Mouse (Mus musculus) bone marrow, adult 2 months (tissue): ENCODE results near the gene 1700003F12Rik. TPM values are rescaled to one million over a fixed set of nuclear protein-coding genes. Genes with fewer than 3 reads are reported as not detected.

Source experiments
- H3K27ac ChIP-seq: fragments of 200-500 bp; 2 replicates; pipeline ENCODE4 v1.5.1; 2012; ENCODE audit warnings: low read depth, mild to moderate bottlenecking, control low read depth, inconsistent platforms, low read length; ENCODE audit not compliant: control insufficient read depth, poor library complexity, insufficient read depth
- H3K4me1 ChIP-seq: fragments of 200-500 bp; 2 replicates; pipeline ENCODE4 v1.6.1; 2011; ENCODE audit warnings: low read length; ENCODE audit not compliant: control insufficient read depth, insufficient read depth
- H3K4me3 ChIP-seq: fragments of 200-500 bp; replicated peaks from 2 replicates; pipeline ENCODE3; 2011; ENCODE audit warnings: mild to moderate bottlenecking, low read depth, low read length, control low read depth; ENCODE audit not compliant: control insufficient read depth
- CTCF ChIP-seq: fragments of 200-500 bp; IDR thresholded peaks from 2 replicates; pipeline ENCODE4 v1.5.1; 2011; ENCODE audit warnings: low read length, control low read depth; ENCODE audit not compliant: control insufficient read depth, insufficient read depth
- POLR2A ChIP-seq: fragments of 200-500 bp; IDR thresholded peaks from 2 replicates; pipeline ENCODE4 v1.6.1; 2011; ENCODE audit warnings: low read depth, mild to moderate bottlenecking, control low read depth, low read length, borderline replicate concordance; ENCODE audit not compliant: control insufficient read depth
- WGBS: fragments of 180-500 bp; shearing (Covaris S2); methylation state at CpG from one replicate; pipeline ENCODE4 v1.1.7; 2018; 5-methylcytosine and 5-hydroxymethylcytosine counted together
- polyA plus RNA-seq: library from polyadenylated mRNA; stranded (reverse); fragments of >200 nt; gene quantifications from 2 replicates; pipeline ENCODE4 v1.2.4, GENCODE M21; 2011; ENCODE audit warnings: low replicate concordance; ENCODE audit not compliant: missing spikeins, insufficient read depth, insufficient read length

1700003F12Rik gene
- polyA plus RNA-seq, 1 experiment: not detected

DNA sequence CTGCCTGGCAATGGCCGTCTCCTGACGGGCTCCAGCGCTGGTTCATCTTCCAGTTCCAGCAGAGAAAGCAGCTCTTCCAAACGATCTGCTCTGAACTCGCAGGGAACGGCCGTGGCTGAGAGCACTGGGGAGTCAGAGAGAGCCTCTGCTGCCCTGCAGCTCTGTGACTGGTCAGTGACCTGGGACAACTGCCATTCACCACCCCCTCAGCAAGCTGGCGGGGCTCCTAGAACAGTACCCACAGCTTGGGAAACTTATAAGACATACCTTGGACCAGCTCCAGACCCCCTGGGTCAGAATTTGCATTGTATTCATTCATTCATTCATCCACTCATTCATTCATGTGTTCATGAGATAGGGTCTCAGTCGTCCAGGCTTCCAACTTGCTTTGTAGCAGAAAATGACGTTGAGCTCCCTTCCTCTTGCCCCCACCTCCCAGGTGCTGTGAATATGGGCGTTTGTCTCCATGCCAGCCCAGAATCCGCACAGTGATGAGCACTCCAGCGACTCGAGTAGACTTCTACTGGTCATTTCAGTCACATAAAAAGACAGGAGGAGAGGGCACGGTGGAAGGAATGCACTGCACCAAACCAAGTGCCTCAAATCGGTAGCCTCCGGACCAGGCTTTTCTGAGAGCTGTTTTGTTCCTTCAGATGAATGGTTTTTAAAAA lies 38.2 kb downstream of the 1700003F12Rik start:
- Histone ChIP-seq H3K4me1 (no peaks in the 10 kb centered on the region), H3K4me3 (no peak overlapping the region), H3K27ac (no peak overlapping the region)
- no peak for TF ChIP-seq POLR2A
- TF ChIP-seq CTCF: no peak
- 76% methylated on average over 17 of the region's 17 CpGs for WGBS

DNA sequence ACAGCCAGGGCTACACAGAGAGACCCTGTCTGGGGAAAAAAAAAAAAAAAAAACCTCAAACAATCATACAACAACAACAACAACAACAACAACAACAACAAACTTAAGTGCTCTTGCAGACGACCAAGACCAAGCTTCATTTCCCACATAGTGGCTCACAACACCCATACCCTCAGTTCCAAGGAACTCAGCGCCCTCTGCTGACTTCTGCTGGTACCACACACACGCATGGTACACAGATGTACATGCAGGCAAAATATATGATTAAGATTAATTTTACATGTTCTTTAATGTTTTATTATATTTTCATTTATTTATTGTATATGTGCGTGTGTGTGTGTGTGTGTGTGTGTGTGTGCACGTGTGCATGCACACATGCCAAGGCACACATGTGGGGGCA lies 39.5 kb downstream of the 1700003F12Rik start:
- Histone ChIP-seq H3K27ac (no peak overlapping the region), H3K4me1 (no peaks in the 10 kb centered on the region), H3K4me3 (no peak overlapping the region)
- TF ChIP-seq POLR2A (no peak), CTCF (peak; percentile 77)
- WGBS: 81% methylated on average over 5 of the region's 5 CpGs

- 88% methylated on average over 4 of the region's 4 CpGs for WGBS
- no peak overlapping the region for H3K27ac ChIP-seq
- H3K4me3 ChIP-seq: no peak overlapping the region
- no peaks in the 10 kb centered on the region for H3K4me1 ChIP-seq
- TF ChIP-seq POLR2A: no peak
- TF ChIP-seq CTCF: no peak
These were observed 42.2 kb downstream of the 1700003F12Rik start for GRCm38 (mm10) chr2:154589051-154589450.

DNA sequence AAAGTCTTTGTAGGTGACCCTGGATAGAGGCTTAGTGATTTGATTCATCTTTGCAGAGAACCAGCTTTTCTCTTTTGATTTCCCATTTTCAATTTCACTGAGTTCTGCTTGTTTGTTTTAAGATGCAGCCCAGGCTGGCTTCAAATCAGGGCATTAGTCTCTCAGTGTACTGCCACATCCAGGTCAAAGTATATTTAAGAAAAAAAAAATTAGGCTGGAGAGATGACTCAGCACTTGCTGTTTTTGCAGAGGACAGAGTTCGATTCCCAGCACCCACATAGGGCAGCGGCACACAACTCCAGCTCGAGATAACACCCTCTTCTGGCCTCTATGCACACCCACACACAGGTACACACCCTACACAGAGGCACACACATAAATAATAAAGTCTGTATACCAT lies 44.4 kb downstream of the 1700003F12Rik start:
- H3K4me3 ChIP-seq: no peak overlapping the region
- H3K4me1 ChIP-seq: no peaks in the 10 kb centered on the region
- TF ChIP-seq CTCF (no peak), POLR2A (no peak)
- H3K27ac ChIP-seq: no peak overlapping the region
- WGBS: 81% methylated on average over 3 of the region's 3 CpGs

- no peak for TF ChIP-seq POLR2A
- peak; percentile 80 for TF ChIP-seq CTCF
- WGBS: 72% methylated on average over 3 of the region's 3 CpGs
- no peak overlapping the region for H3K4me3 ChIP-seq
These were observed 46.1 kb downstream of the 1700003F12Rik start for GRCm38 (mm10) chr2:154593025-154593424.

GRCm38 (mm10) chr2:154595775-154596174 lies 48.9 kb downstream of the 1700003F12Rik start:
- H3K4me3 ChIP-seq: no peak overlapping the region
- no peak overlapping the region for H3K27ac ChIP-seq
- WGBS: 82% methylated on average over 5 of the region's 5 CpGs
- TF ChIP-seq POLR2A (no peak), CTCF (no peak)
- H3K4me1 ChIP-seq: no peaks in the 10 kb centered on the region

More at GRCm38 (mm10) chr2:154593025-154593424, 46.1 kb downstream of the 1700003F12Rik start:
- no peak overlapping the region for H3K27ac ChIP-seq
- H3K4me1 ChIP-seq: no peaks in the 10 kb centered on the region

- Histone ChIP-seq H3K4me3 (no peak overlapping the region), H3K27ac (no peak overlapping the region), H3K4me1 (no peaks in the 10 kb centered on the region; the same call in 1 of the 2 replicates)
- TF ChIP-seq POLR2A (no peak), CTCF (no peak)
- 59% methylated on average over 3 of the region's 3 CpGs for WGBS
These were observed 50.5 kb downstream of the 1700003F12Rik start for GRCm38 (mm10) chr2:154597399-154597798.

Other genes with a start within 250 kb of the 1700003F12Rik start
- not detected in 2 replicates for gene Bpifb9b, start 239.9 kb upstream of the 1700003F12Rik start, polyA plus RNA-seq
- gene Cdk5rap1, start 174.1 kb upstream of the 1700003F12Rik start, polyA plus RNA-seq: 4.4 and 16.3 TPM in 2 replicates
- 3.3 and 3.6 TPM in 2 replicates for gene Snta1, start 139.0 kb upstream of the 1700003F12Rik start, polyA plus RNA-seq
- 6.7 and 16.4 TPM in 2 replicates for gene Cbfa2t2, start 110.6 kb upstream of the 1700003F12Rik start, polyA plus RNA-seq
- gene Actl10, start 4.7 kb downstream of the 1700003F12Rik start, polyA plus RNA-seq: not detected in 2 replicates
- 3.5 and 5.3 TPM in 2 replicates for gene Necab3, start 11.8 kb downstream of the 1700003F12Rik start, polyA plus RNA-seq
- gene E2f1, start 22.8 kb downstream of the 1700003F12Rik start, polyA plus RNA-seq: 49.6 and 63.0 TPM in 2 replicates
- 11.3 and 12.1 TPM in 2 replicates for gene Pxmp4, start 56.6 kb downstream of the 1700003F12Rik start, polyA plus RNA-seq
- gene Zfp341, start 66.2 kb downstream of the 1700003F12Rik start, polyA plus RNA-seq: 1.8 and 2.6 TPM in 2 replicates
- not detected in 2 replicates for gene 4930519P11Rik, start 66.4 kb downstream of the 1700003F12Rik start, polyA plus RNA-seq
- 132 and 162 TPM in 2 replicates for gene Chmp4b, start 104.6 kb downstream of the 1700003F12Rik start, polyA plus RNA-seq
- gene Gm14214, start 222.9 kb downstream of the 1700003F12Rik start, polyA plus RNA-seq: not detected in 2 replicates
- 97.9 and 104 TPM in 2 replicates for gene Raly, start 244.0 kb downstream of the 1700003F12Rik start, polyA plus RNA-seq
- gene a, start 244.3 kb downstream of the 1700003F12Rik start, polyA plus RNA-seq: not detected in 2 replicates